Mouse (Mus musculus): ENCODE data around the gene Slc16a8.
"Not testable (repeated sequence)": the region's sequence is repeated elsewhere in the genome, so short reads cannot be mapped to it uniquely, and the experiment has no call there.

Gene Slc16a8

DNA sequence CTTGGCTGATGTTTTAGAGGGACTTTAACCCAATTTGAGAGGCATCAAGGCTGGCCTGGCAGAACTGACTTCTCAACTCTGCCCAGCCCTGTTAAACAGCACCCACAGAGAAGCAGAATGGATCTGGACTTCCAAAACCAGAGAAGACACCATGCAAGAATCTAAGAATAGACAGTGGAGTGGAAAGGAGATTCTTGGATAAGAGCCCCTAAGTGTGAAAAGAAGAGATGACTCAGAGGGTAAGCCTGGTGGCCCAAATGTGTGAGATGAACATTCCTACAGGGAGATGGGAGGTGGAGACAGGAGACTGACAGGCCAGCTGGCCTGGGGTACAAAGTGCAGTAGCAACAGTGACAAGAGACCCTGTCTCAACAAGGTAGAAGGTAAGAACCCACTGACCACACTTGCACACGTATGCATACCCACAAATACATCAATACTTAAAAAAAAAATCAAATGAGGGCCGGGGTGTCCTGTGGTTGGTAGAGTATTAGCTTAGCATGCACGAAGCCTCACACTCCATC lies 8.3 kb upstream of the Slc16a8 start:
- DNase-seq (ENCODE audit: low read depth, low spot score) = no peak

- peak; percentile 29 for DNase-seq (ENCODE audit: low read depth, low spot score)
Measured at GRCm38 (mm10) chr15:79262375-79262774, 7.8 kb upstream of the Slc16a8 start.

DNA sequence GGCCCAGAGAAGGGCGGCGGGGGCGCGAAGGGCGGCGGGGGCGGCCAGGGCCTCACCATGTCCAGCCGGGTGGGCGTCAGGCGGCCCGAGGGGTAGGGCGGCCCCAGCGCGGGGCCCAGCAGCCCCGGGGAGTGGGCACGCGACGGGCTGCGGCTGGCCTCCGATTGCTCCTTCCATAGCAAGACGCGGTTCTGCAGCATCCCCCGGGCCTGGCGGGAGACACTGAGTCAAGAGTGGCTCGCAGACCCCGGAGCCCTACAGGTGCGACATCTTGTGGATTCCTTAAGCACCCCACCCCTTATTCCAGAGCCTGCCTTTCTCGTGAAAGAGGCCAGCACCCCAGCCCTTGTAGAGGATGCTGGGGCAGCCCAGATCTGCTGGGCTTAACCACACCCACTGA lies 7.2 kb upstream of the Slc16a8 start:
- no peak for DNase-seq (ENCODE audit: low read depth, low spot score)

- peak; percentile 64 for DNase-seq (ENCODE audit: low read depth, low spot score)
Measured at GRCm38 (mm10) chr15:79261095-79261725, 6.6 kb upstream of the Slc16a8 start.

DNA sequence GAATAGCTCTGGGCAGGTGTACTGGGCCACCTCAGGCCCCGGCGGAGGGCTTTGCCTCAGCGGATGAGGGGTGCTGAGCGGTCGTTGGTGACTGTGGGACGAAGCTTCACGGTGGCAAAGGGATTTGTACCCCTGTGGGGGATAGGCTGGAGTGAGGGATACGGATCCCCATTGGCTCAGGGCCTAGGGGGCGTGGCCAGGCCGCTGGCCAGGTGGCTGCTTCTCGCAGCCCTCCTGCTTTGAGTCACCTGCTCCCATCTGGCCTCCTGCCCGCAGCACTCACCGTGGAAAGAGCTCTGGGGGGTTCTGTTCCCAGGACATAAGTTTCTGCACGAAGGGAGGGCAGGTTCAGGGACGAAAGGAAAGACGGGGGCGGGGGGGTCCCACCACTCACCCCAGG lies 4.0 kb upstream of the Slc16a8 start:
- DNase-seq (ENCODE audit: low read depth, low spot score) = peak; percentile 51

- DNase-seq (ENCODE audit: low read depth, low spot score) = peak; percentile 23
Measured at GRCm38 (mm10) chr15:79252580-79252979, 2.0 kb downstream of the Slc16a8 start.

GRCm38 (mm10) chr15:79251781-79252491 lies 2.6 kb downstream of the Slc16a8 start:
- peak; percentile 57 for DNase-seq (ENCODE audit: low read depth, low spot score)

- no peak for DNase-seq (ENCODE audit: low read depth, low spot score)
Measured at GRCm38 (mm10) chr15:79251168-79251567, 3.4 kb downstream of the Slc16a8 start.

DNA sequence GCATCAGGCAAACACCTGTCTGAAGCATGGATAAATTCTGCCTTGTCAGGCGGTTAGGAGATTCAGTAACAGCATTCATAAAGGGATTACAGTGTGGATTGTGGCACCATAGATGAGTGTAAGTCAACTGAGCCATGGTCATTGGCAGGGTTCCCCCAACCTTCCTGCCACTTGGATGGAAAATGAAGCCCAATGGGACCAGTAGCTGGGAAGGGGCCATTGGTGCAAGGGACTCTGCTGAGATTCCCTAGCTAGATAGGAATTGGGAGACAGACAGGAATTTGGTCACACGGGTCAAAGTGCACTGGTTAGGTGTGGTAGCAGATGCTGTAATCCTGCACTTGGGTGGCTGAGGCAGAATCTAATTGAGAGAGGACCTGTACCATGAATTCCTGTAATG lies 4.3 kb downstream of the Slc16a8 start:
- DNase-seq (ENCODE audit: low read depth, low spot score) = no peak

GRCm38 (mm10) chr15:79245321-79245720 lies 9.2 kb downstream of the Slc16a8 start:
- no peak for DNase-seq (ENCODE audit: low read depth, low spot score)

- no peak for DNase-seq (ENCODE audit: low read depth, low spot score)
Measured at GRCm38 (mm10) chr15:79244071-79244893, 10.3 kb downstream of the Slc16a8 start.

DNA sequence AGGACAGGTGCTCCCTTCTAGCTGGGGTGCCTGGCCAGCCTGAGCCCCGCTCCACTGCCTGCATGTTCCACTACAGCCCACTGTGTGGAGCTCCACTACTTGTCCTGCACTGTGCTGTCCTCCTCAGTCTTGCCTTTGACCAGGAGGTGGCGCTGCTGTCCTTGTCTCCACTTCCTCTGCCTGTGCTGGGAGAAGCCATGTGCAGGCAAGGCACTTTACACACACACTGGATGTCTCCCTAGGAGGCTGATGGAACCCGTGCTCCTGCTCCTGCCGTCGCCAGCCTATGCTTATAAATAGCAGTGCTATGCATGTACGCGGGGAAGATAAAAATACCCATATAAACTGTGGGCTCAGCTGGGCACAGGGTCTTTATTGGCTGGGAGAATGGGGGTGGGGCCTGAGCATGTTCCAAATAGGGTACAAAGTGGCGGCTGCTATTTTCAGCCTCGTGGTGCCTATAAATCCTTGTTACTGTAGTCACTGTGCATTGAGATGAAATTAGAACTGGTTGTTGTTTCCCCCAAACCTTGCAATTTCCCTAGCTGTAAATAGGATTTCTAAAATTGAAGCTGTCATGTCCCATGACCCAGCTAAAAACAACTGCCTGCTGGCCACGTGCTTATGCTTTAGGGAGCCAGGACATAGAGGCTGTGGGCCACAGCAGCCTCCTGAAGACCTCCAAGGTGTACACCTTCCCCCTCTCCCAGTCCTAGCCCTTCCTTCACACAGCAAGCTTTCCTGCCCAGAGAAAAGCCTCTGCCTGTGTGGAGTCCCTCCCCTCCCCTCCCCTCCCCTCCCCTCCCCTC lies 11.1 kb downstream of the Slc16a8 start:
- peak; percentile 96 for DNase-seq (ENCODE audit: low read depth, low spot score)

DNA sequence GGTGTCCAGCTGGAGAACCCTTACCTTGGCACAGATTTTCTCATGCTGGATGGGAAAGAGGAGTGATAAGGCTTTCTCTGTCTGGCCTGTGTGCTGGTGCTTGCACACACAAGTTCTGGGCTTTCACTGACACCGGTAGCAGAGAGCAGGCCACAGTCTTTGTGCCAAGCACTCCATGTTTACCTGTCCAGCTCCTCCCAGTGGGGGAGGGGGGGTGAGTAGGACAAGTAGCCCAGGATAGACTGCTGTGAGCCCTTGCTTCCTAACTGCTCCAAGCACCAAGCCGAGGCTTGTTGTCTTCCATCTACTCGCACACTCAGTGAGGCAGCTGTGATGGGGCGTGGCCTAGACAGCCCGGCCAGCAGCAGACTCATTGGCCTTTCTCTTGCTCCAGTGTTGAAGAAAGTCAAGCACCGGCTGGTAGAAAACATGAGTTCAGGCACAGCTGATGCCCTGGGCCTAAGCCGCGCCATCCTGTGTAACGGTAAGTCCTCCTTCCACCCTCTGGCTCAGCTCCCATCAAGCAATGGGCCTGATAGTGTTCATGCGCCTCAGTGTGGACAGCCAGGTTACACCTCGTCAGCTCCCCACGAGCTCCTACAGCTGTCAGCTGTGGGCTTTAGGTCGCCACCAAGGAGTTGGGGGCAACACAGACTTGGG lies 11.9 kb downstream of the Slc16a8 start:
- no peak for DNase-seq (ENCODE audit: low read depth, low spot score)

DNA sequence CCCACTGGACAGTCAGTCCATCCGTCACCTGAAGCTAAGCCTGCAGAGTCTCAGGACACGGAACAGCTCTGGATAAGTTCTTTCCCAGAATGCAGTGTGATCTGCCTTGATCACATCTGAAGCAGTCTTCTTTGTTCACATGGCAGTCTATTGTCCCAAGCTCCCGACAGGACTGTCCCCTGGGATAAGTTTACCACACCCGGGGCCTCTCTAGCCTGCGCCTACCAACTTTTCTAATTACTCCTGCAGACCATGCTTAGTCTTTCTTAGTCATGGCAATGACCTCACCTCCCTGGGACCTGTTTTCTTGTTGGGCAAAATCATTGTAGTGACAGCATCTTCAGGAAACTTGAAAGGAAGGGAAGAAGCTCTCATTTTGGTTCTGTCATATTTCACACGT lies 16.5 kb downstream of the Slc16a8 start:
- no peak for DNase-seq (ENCODE audit: low read depth, low spot score)

DNA sequence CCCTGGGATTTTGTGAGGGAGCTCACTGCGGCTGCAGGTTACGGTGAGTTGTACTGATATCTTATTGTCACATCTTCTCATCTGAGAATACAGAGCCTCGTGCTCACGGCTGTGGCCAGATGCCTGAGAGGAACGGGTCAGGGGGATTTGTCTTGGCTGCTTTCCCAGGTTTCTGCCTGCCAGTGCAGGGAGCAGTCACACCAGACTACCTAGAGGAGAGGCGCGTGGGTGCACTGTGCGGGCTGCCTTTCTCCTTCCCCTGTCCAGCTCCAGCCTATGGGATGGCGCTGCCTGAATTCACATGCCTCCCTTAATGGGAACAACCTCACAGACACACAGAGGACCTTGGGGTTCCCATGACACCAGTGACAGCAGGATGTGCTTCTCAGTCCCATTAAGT lies 19.3 kb downstream of the Slc16a8 start:
- no peak for DNase-seq (ENCODE audit: low read depth, low spot score)

DNA sequence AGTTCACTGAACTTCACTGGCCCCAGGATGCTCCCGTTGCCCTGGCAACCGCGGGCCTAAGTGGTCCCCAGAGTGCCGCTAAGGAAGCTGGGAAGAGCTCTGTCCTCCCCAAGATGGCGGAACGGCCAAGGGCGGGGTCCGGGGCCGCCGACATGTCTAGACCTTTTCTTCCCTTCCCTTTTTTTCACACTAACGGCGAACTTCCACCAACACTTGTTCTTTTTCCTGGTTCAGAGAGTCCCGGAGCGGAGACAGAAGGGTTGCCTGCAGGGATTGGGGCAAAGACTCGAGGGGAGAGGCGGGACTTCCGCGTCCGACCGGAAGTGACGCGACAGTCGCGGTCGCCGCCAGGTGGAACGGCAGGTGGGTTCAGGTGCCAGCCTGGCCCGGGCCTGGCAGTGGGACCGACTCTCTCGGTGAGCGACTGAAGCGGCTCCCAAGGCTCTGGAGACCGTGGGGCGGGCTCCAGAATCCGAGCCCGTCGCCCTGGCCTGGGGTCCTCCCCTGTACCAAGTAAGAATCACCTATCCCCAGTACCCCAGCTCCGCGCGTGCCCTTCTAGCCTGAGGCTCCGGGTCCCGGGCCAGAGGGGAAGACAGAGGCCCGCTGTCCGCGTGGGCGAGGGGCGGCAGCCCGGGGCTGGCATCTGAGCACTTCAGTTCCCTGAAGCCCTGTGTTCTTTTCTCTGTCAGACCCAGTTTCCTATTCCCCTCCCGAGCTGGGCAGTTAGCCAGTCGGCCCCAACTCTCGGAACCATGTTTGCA lies 25.3 kb downstream of the Slc16a8 start, which contains the start of the genes Pick1 and Gm49486:
Gene Pick1, plus strand, starts transcription at position 116 of the 764 bp plus-strand sequence.
Gene Gm49486, plus strand, starts transcription at position 334 of the 764 bp plus-strand sequence.
- peak; percentile 95 for DNase-seq (ENCODE audit: low read depth, low spot score)

DNA sequence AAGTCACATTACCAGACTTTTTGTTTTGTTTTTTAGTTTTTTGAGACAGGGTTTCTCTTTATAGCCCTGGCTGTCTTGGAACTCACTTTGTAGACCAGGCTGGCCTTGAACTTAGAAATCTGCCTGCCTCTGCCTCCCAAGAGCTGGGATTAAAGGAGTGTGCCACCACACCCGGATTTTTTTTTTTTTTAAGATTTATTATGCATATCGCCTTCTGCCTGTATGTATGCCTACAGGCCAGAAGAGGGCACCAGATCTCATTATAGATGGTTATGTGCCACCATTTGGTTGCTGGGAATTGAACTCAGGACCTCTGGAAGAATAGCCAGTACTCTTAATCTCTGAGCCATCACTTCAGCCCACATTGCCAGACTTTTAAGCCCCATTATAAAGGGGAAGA lies 28.8 kb downstream of the Slc16a8 start:
- DNase-seq (ENCODE audit: low read depth, low spot score) = not testable (repeated sequence)

- DNase-seq (ENCODE audit: low read depth, low spot score) = peak; percentile 90
Measured at GRCm38 (mm10) chr15:79224685-79225084, 29.9 kb downstream of the Slc16a8 start.

GRCm38 (mm10) chr15:79223641-79224040 lies 30.9 kb downstream of the Slc16a8 start:
- DNase-seq (ENCODE audit: low read depth, low spot score) = peak; percentile 55

- DNase-seq (ENCODE audit: low read depth, low spot score) = no peak
Measured at GRCm38 (mm10) chr15:79219572-79219971, 35.0 kb downstream of the Slc16a8 start.
